Mouse (Mus musculus): ENCODE results near the gene Negr1.
A peak's percentile ranks its signal among the peaks of the same experiment; 100 is the strongest.

The Negr1 gene

DNA sequence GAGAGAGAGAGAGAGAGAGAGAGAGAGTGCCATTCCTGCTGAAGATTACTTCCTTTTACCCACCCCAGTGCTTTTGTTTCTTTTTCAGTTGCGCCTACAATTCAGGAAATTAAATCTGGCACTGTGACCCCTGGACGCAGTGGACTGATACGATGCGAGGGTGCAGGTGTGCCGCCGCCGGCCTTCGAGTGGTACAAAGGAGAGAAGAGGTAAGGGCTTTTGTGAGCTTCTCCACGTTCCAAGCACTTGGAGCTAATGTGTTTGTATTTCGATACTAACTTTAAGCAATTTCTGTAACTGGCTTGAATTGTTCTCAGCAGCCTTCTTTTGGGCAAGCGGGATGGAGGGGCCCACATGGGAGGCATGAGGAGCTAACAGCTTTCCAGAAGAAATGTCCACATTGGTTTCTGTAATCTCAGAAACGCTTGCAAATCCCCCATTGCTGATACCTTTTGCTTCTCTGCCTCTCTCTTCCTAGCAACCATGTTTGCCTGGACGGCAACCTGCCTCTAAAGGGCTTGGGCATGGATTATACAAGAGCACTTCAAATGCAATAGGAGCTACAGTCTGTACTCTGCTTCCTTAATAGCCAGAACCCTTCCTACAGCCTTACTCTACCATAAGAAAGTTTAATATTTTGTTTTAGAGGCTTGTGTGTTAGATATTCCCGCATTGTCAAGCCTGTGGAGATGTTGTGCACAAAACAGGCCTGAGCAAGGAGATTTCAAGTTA lies 584.7 kb downstream of the Negr1 start:
- no peak for DNase-seq

DNA sequence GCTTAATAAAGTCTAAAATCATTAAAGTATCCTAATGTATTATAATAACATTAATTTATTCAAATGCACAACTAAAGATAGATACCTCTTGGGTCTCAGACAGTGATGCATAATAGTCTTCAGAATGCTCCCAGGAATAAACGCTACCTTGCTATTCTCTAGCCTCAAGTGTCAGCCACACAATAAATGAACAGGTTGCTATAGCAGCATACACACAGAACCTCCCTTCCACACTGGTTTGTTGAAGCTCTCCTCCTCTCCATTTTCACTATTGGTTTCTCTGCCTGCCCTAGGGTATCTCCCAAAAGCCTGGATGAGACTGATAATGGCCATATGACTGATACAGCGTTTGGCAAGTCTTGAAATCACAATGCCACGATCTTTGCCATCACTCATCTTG lies 593.3 kb downstream of the Negr1 start:
- DNase-seq, result no peak

DNA sequence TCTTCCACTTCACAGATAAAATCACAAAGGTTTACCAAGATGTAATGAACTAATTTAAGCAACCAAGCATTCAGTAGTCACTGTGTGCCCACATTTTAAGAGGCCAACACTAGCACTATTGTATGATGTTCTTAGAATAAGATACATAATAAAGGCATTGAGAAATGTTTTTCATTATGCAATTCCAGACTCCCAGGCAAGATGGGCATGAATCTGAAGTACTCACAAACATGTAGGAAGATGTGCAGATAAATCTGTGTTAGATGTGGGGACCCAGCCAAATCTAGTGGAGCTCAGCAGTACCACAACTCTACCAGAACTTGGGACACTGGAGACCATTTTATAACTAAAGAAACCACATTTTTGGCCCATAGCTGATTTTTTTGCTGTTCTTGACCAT lies 593.9 kb downstream of the Negr1 start:
- DNase-seq, result no peak

DNA sequence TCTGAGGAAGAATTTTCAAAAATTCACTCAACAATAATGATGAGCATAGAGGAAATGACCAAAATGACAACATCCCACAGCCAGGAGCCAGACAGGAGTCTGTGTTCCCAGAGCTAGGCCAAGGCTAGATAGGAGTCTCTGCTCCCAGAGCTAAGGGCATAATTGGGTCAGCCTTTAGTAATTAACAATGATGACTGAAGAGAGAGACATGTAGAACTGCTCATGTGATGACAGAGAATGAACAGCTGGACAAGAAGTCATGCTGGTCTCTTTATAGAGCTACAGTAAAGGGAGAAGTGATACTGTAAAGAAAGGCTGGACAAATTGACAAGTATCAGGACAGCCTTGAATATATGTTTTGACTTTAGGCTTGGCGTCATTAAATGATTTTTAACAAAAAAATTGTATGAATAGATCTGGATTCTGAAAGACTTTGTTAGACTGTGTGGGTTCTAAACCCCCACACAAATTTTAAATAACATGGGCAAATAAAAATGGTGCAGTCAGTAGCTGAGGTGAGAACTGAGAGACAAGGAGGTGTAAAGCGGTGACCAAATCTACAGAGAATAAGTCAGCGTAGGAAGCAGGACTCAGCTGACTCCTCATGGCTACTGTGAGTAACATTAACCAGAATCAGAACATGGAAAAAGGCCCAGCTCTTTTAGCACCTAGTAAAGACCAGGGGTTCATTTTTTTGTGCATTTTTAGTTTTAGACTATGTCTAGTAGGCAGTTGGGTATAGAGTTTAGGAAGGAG lies 603.4 kb downstream of the Negr1 start:
- DNase-seq, result no peak

DNA sequence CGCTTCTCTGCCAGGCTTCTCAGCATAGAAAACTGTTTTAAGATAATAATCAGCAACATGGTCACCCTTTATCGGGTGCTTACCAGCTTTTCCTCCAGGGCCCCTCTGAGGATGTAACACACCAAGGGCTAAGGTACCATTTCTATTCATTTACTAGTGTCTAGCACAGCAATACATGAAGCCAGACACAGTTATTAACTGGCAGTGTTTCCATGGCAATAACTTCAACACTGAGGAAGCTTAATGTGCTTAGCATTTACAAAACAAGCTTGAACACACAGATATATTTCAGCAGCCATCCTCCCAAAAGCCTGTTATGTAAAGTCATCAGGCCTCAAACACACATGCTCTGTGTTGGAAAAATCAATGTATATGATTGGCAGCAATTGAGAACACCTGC lies 620.4 kb downstream of the Negr1 start:
- DNase-seq, result no peak

DNA sequence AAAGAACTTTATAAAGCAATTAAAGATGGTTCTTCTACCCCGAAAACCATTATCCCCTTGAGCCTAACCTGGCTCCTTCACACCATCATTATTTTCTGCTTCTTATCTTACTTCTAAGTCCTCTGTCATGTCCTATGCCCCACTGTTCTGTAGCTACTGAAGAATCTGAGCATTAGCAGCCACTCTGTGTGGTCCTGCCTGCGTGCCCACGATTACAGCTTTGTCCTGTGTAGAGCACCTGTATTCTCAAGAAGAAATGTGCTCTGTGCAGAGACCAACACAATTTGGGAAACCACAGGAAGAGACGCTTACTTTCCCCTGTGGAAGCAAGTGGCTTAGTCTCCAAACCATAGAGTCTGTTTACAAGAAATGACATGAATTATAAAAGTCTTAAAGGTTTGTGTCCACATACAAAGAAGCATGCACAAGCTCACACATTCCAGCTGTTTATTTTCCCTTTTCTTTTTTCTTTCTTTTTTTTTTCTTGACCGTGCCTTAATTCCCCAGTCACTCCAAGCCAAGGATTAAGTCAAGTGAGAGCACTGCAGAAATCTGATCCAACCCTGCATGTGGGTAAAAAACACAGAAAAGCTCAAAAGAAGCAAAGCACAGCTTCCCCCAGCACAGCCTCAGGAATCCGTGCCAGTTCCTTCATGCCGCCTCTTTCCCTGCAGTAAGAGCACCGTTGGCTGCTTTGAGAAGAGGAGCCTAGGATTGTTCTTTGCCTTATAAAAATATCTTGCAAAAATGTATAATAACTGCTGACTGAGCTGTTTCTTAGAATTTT lies 627.5 kb downstream of the Negr1 start:
- peak; percentile 34 for DNase-seq

DNA sequence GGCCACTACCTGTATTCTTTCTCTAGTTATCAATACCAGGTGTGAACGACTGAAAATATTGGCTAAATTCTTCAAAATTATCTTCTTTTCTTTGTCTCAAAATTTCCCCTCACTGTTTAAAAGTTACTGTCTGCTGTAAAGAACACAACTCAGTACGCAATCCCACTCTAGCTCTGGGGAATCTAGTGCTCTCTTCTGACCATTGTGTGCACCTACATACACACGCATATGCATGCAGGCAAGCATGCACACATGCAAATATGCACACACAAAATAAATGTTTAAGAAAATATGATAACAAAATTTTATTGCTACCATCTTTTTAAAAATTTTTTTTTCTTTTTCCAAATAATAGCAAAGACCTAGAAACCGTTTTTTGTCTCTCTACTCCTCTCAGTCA lies 628.2 kb downstream of the Negr1 start:
- no peak for DNase-seq

DNA sequence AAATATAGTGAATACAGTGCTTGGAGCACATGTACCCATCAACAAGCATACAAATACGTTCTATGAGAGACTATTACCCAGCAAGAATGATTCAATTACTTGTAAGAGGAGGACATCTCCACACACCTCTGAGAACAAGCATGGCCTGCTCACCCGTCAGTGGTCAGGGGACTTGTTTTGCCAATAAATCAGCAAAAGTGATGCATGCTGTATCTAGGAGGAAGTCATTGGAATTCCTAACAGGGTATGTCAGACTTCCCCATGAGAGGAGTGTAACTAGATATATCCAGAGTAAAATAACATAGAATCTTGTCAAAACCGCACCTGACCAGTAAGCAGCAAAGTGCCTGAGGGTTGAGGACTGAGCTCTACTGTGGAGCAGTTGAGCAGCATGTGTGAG lies 629.0 kb downstream of the Negr1 start:
- DNase-seq, result no peak

DNA sequence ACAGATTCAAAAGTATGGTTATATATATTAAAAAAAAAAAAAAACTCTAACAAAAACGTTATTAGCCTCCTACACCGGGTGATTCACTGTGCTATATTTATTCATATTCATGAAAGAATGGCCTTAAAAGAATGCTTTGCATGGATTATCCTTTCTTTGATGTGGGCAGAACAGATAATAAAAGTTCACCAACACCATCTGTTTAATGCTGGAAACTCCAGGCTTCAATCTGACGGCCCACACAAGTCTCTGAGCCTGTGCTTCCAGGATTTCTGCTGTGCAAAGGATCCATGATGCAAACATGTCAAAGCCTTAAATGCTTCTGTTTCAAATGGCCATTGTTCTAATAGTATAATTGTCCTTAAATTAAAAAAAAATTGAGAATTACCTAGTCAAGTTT lies 630.4 kb downstream of the Negr1 start:
- no peak for DNase-seq

DNA sequence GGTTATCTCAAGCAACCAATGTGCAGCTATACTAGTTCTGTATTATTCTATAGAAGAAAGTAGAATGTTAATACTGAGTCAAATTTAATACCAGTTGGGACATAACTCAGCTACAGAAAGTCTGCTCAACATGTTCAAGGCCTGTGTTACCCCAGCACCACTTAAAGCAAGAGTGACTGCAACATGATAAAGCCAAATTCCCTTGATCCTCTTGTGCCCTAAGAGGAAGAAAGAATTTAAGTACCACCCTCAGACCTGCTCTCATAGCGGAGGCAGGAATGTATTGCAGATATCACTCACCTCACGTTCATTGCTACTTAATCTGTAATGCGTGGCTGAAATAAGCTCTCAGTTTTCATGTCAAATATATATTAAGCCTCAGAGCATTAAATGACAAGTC lies 631.5 kb downstream of the Negr1 start:
- DNase-seq, result no peak

DNA sequence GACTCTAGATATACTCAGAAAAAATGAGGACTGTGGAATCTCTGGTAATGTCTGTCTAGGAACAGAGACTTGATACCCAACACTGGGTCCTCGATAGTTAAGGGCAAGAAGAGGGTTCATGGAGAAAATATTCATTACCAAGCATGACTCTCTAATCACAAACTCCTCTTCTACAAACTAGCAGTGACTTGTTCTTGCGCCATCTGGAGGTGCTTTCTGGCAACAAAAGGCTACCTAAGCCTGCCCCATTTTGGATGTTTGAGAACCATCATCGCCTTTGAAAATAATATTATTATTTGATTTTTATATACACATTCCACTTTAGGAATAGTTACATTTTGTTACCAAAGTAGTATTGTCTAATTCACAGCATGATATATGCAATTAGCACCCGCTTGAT lies 637.1 kb downstream of the Negr1 start:
- DNase-seq, result no peak

DNA sequence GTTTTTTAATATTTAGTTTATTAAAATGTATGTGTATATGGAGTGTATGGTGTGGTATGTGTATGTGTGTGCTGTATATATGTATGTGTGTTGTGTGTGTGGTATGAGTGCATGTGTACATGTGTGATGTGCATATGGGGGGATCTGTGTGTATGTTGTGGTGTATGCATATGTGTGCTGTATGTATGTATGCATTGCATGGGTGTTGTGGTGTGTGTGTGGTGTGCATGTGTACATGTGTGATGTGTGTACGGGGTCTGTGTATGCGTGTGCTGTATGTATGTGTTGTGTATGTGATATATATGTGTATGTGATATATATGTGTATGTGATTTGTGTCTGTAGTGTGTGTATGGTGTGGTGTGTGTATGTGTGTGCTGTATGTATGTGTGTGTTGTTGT lies 640.1 kb downstream of the Negr1 start:
- no peak for DNase-seq

DNA sequence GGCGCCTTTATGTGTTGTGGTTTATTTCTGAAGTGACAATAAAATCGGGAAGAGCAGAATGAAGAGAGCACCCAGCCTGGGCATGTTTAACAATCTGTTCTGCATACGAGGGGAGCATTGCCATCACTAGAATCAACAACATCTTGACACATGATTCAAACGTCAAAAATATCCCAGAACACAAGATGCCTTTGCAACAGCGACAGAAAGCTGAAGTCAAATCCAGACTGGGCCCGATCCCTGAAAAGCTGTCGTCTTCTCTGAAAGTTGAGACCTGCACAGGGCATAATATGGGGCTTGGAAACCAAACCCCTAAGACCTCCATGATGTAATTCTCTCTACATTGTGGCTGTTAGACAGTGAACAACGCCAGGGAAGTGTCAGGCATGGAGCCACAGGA lies 642.0 kb downstream of the Negr1 start:
- DNase-seq, result no peak

DNA sequence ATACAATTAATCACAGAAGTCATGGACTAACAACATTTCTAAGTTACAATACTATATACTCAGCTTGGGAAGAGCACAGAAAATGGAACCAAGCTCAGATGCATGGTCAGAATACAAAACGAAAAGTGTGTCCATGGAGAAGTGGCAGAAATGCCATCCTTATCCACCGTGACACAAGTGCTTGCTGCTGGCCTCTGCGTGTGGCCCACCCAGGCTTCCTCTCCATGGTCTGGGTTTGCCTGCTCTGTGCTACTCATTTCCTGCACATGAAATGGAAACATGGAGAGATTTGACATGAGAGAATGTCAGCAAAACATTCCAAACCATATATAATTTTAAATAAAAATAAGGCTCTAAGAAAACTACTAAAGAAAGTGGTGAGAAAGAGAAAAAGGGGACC lies 645.2 kb downstream of the Negr1 start:
- no peak for DNase-seq

DNA sequence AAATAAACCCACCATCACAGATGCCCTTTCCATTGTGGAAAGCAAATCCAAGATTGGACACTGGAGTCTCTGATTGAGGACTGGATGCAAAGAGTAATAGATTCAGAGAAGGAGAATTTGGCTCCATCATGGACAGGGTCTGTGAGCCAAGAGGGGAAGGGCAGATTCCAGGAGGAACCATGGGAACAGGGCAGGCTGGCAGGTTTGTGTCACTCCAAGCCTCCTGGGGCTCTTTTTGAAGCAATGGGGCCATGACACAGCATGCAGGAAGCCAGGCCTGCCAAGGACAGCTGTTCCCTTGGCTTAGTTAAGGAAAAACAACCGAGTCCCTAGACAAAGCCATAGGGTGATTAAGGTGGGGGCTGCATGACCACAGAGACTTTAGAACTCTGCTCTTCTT lies 647.4 kb downstream of the Negr1 start:
- DNase-seq, result peak; percentile 99

DNA sequence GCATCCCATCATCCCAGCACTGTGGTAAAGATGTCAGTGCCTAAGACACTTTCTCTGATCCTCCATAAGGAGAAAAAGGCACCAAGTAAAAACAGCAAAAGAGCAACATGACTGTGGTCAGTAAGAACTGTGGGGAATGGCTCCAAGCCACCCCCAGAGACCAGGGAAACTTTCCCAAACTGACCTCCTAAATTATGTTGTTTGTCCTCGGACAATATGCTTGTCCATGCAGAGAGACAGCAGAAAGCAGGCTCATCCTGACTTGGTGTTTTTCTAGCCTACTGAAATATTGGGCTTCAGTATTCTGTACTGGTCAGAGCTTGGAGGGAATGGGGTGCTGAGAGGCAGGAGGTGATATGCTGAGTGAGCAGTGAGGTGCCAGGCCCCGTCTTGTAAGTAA lies 647.8 kb downstream of the Negr1 start:
- peak; percentile 92 for DNase-seq

DNA sequence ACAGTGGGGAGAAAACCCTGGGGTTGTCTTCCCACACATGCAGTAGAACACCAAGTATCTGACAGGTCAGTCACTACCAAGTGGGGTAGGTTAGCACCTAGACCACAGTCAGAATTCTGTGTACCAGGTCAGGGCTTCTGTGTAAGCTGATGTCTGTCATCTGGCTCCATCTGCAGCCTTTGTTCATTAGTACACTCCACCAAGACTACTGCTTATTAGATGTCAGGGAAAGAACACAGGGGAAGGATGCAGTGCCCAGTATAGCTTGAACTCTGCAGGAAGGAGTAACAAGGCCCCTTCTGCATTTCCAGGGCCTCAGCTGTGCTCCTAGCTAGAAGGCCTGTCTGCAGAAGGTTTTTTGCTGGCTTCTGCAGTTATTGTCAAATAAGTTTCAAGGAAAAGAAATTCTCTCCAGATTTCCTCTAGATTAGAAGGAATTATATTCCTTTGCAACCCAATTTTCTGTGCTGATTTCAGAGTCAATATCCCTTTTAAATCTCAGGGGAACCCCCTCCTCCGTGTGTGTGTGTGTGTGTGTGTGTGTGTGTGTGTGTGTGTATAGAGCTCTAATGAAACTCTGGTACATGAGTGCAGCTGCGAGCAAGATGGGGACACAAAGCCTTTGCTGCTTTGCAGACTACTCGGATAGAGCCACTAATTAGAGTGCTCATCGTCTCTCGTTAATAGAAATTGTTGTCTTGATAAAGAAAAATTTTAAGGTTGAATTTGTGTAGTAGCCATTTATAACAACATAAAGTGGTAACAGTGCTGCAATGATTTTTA lies 654.5 kb downstream of the Negr1 start:
- DNase-seq, result peak; percentile 30

DNA sequence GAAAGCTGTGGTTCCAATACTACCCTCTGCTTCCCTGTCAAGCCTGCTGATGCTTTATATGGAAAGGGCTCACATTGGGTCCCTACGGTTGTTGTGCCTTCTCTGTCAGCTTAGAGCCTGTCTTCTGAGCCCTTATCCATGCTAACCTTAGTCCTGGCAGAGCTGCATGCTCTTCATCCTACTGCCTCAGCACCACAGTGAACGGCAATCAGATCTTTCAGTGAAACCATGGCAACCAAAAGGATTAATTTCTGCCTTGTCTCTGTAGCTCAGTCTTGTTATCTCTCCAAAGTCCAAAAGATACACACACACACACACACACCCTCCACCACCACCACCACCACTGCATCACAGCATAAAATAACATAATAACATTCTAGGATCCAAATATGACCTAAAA lies 656.2 kb downstream of the Negr1 start:
- no peak for DNase-seq

DNA sequence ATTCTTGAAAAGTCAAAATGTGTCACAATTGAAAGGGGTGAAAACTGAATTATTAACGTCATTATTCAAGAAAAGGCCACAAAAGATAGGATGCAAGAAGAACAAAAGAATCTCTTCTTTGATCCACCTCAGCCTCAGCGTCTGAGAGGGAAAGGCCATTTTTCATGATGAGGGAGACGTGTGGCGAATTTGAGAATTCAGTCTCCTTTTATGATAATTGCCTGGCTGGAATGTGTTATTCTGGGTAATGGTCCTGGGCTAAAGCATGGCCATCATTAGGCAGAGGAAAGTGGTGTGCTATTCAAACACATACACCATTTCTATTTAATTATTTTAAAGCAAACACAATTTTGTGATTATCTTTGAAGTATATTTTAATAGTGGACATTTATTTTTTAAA lies 663.3 kb downstream of the Negr1 start:
- DNase-seq, result no peak

DNA sequence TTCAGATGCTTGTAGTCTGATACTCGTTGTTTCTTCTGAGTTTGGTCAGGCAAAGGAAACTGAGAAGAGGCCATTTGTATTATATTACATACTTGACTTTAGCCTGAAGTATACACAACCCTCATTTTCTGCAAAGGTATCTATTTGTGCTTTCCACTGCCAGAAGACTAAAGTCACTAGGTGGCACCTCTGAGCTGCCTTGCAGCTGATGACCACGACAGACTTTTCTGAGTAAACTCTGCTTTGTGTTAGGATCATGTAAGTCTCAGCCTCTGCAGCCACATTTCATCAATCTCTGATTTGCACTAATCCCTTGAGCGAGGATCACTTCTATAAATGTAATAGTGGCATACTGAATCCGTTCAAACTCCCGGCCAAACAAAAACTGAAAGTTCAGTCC lies 671.1 kb downstream of the Negr1 start:
- DNase-seq, result peak; percentile 35

DNA sequence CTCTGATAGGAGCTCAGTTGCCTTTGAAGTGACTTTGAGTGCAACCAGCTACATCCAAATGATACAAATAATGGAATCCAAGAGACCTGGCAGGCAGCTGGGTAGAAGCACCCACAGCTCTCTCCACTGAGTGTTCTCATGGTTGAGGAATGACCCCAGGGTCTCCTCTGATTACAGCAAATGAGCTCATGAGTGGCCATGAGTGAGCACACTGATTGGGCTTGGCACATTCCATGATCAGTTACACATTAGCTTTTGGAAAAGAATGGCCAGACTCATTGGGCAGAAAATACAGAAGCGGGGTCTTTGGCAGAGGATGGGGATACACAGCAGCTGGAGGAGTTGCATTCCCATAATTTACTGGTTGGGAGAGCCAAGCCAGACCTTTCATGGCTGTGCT lies 678.6 kb downstream of the Negr1 start:
- no peak for DNase-seq

DNA sequence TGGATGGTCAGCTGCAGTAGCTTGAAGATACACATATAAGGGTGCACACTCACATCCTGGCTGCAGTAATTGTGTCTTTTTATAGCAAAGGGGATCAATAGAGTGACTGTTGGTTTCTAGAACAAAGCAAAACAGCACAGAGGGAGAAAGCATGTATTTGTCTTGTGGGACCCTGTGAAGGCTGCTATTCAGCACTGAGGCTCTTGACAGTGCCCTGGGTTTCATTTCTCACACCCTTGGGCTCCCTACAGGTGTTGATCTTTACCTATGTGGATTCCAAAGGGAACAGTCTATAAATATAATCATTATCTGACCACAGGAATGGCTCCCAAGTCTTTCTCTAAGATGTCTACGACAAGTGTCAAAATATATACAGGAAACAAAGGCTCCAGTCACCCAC lies 693.9 kb downstream of the Negr1 start:
- DNase-seq, result no peak

DNA sequence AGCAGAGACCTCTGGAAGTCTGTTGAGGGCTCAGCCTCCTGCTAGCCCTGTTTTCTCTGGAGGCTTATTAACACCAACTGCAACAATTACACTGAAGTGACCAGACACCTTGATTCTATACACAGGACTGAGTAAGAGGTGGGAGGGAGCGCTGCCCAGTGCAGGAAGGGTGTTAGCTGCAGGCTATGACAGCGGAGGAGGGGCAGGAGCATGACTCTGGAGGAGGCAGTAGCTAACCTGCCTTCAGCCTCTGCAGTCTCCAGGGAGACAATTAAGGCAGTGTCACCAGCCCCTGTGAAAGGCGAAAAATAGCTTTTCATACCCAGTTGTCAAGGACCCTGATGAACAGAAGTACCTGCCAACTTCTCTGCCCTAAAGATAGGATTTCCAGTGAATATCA lies 694.3 kb downstream of the Negr1 start:
- DNase-seq, result no peak

Data from cerebellum, adult 11-12 months (tissue).